Mouse (Mus musculus): ENCODE measurements around the gene Klhl41.

DNA sequence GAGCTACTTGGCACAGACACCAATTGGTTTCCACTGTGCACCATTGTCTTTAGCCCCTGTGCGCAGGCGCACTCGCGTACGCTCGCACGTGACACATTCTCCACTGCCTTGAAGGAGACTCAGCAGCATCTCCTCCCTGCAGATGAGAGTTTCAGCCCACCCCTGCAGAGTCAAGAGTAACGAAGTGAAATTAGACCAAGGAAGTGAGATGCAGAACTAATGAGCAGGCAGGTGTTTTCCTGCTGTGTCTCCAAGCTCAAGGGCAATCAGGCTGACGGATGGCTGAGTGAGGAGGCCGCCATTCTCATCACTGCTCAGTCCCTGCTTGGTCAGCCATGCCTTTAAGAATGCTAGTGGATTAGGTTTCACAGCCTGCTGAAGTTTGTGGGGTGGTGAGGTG is 29.8 kb upstream of the Klhl41 start:
- TF ChIP-seq EP300 (IDR thresholded peaks at IDR 0.05; ENCODE audit: insufficient read depth, low read depth, low read length) (no peak), CTCF (IDR thresholded peaks at IDR 0.05; ENCODE audit: low read depth, low read length) (no peak), POLR2A (IDR thresholded peaks at IDR 0.05; ENCODE audit: insufficient read depth, low read length) (no peak)

Data from ES-Bruce4 (cell line).